Mouse (Mus musculus) adrenal gland, postnatal 36 days (tissue): ENCODE measurements at regions not wholly inside any gene's neighbourhood (a gene's known extent, or its start where the extent isn't known, plus 50 kb on each side); places are given as distances from the start of the nearest gene placed in this dataset.
"Not testable (repeated sequence)": the region's sequence is repeated elsewhere in the genome, so short reads cannot be mapped to it uniquely, and the experiment has no call there.

Experiments used
- DNase-seq, 2 experiments: peaks; one replicate each; pipeline ENCODE4 v3.0.0; 2021; ENCODE audit warnings: mixed read lengths in 1 of 2

- peak; percentile 15 to 37 for DNase-seq
Observed at GRCm38 (mm10) chr15:89730320-89730719, 111.3 kb downstream of the Syt10 start.

- DNase-seq = no peak
Observed at GRCm38 (mm10) chr15:89724356-89724755, 117.3 kb downstream of the Syt10 start.

- DNase-seq = no peak
Observed at GRCm38 (mm10) chr15:89697221-89697620, 105.5 kb upstream of the Rabl2 start.

GRCm38 (mm10) chr15:89676366-89676765, 84.6 kb upstream of the Rabl2 start:
- DNase-seq = no peak

GRCm38 (mm10) chr15:89656558-89656957, 64.8 kb upstream of the Rabl2 start:
- DNase-seq = not testable (repeated sequence)
